Mouse (Mus musculus): Measurements from ENCODE around the gene Ccdc85b. TPM values are rescaled to one million over a fixed set of nuclear protein-coding genes. Genes with fewer than 3 reads are reported as not detected.

The Ccdc85b gene
- total and polyA plus RNA-seq, 3 experiments = 3.6 to 7.6 TPM; not detected in 1

GRCm38 (mm10) chr19:5455568-5455967 lies 2.1 kb downstream of the Ccdc85b start:
- no peak for TF ChIP-seq CHD2 (IDR thresholded peaks at IDR 0.05; ENCODE audit: low read length)
- no peak for TF ChIP-seq TAL1 (IDR thresholded peaks at IDR 0.05; ENCODE audit: low read length)
- TF ChIP-seq MYC (IDR thresholded peaks at IDR 0.05; ENCODE audit: low read depth, low read length) = no peak
- no peak for TF ChIP-seq TBP (IDR thresholded peaks at IDR 0.05; ENCODE audit: low read depth, low read length)
- no peak for TF ChIP-seq GATA1 (IDR thresholded peaks at IDR 0.05; ENCODE audit: low read depth, low read length)
- no peak for TF ChIP-seq MXI1 (IDR thresholded peaks at IDR 0.05; ENCODE audit: low read depth, low read length)
- TF ChIP-seq KAT2A (conservative IDR thresholded peaks at IDR 0.05; ENCODE audit: low read depth, low read length) = no peak
- TF ChIP-seq SMC3 (IDR thresholded peaks at IDR 0.05; ENCODE audit: low read depth, low read length) = no peak
- TF ChIP-seq RCOR1 (IDR thresholded peaks at IDR 0.05; ENCODE audit: low read depth, low read length) = no peak
- TF ChIP-seq CTCF (IDR thresholded peaks at IDR 0.05 in 2 of 3, conservative IDR thresholded peaks at IDR 0.05 in 1 of 3; ENCODE audit: control insufficient read depth in 1 of 3, insufficient read depth in 1 of 3, low read depth in 2 of 3, low read length in 3 of 3, poor library complexity in 1 of 3, severe bottlenecking in 1 of 3) = no peak
- TF ChIP-seq USF1 (IDR thresholded peaks at IDR 0.05; ENCODE audit: low read depth, low read length) = no peak
- no peak for TF ChIP-seq MYB (IDR thresholded peaks at IDR 0.05; ENCODE audit: low read depth, low read length)
- TF ChIP-seq ZNF384 (IDR thresholded peaks at IDR 0.05; ENCODE audit: low read depth, low read length) = no peak
- no peak for TF ChIP-seq E2F4 (IDR thresholded peaks at IDR 0.05; ENCODE audit: borderline replicate concordance, low read depth, low read length)
- no peak for TF ChIP-seq HCFC1 (IDR thresholded peaks at IDR 0.05; ENCODE audit: low read depth, low read length)
- no peak for TF ChIP-seq USF2 (IDR thresholded peaks at IDR 0.05; ENCODE audit: borderline replicate concordance in 1 of 2, insufficient read depth in 1 of 2, low read depth in 1 of 2, low read length in 2 of 2)
- TF ChIP-seq POLR2A (IDR thresholded peaks at IDR 0.05; ENCODE audit: control insufficient read depth in 1 of 2, insufficient read depth in 1 of 2, low read depth in 1 of 2, low read length in 2 of 2, poor library complexity in 1 of 2) = no peak
- TF ChIP-seq MAX (IDR thresholded peaks at IDR 0.05; ENCODE audit: low read length) = no peak
- Histone ChIP-seq H3K4me3 (ENCODE audit: control insufficient read depth in 1 of 2, insufficient read depth in 1 of 2, low read depth in 2 of 2, low read length in 2 of 2) (no peak overlapping the region), H3K36me3 (ENCODE audit: control insufficient read depth in 1 of 2, insufficient read depth in 2 of 2, low read length in 2 of 2) (peaks cover 0 to 5% of the 10 kb centered on the region in 2 experiments; a peak in 2 of 4 replicates), H3K27me3 (ENCODE audit: control insufficient read depth in 1 of 2, insufficient read depth in 2 of 2, low read length in 2 of 2) (no peaks in the 10 kb centered on the region), H3K9ac (ENCODE audit: control insufficient read depth, low read depth, low read length, poor library complexity, severe bottlenecking) (no peak overlapping the region), H3K9me3 (replicated peaks; ENCODE audit: insufficient read depth, low read length) (no peaks in the 10 kb centered on the region), H3K27ac (ENCODE audit: control insufficient read depth, low read depth, low read length) (no peak overlapping the region), H3K79me2 (ENCODE audit: control insufficient read depth, insufficient read depth, low read length, poor library complexity) (peaks cover 15% of the 10 kb centered on the region), H3K4me1 (ENCODE audit: control insufficient read depth in 1 of 2, insufficient read depth in 2 of 2, low read length in 2 of 2) (peaks cover 0 to 25% of the 10 kb centered on the region in 2 experiments)
- DNase-seq (ENCODE audit: low read depth, low spot score) = no peak

GRCm38 (mm10) chr19:5455037-5455436 lies 2.7 kb downstream of the Ccdc85b start:
- DNase-seq (ENCODE audit: low read depth, low spot score) = no peak
- H3K4me1 ChIP-seq (ENCODE audit: control insufficient read depth in 1 of 2, insufficient read depth in 2 of 2, low read length in 2 of 2) = peaks cover 0 to 29% of the 10 kb centered on the region in 2 experiments
- peaks cover 14% of the 10 kb centered on the region for H3K79me2 ChIP-seq (ENCODE audit: control insufficient read depth, insufficient read depth, low read length, poor library complexity)
- H3K9ac ChIP-seq (ENCODE audit: control insufficient read depth, low read depth, low read length, poor library complexity, severe bottlenecking) = no peak overlapping the region
- H3K9me3 ChIP-seq (replicated peaks; ENCODE audit: insufficient read depth, low read length) = no peaks in the 10 kb centered on the region
- TF ChIP-seq SMC3 (IDR thresholded peaks at IDR 0.05; ENCODE audit: low read depth, low read length) = no peak
- no peak for TF ChIP-seq EP300 (IDR thresholded peaks at IDR 0.05; ENCODE audit: low read depth in 1 of 2, low read length in 2 of 2)
- no peak for TF ChIP-seq NRF1 (IDR thresholded peaks at IDR 0.05; ENCODE audit: insufficient read depth, low read depth, low read length, poor library complexity, severe bottlenecking)
- TF ChIP-seq NELFE (IDR thresholded peaks at IDR 0.05; ENCODE audit: low read depth, low read length) = no peak
- TF ChIP-seq TAL1 (IDR thresholded peaks at IDR 0.05; ENCODE audit: low read length) = no peak
- no peak for TF ChIP-seq MYB (IDR thresholded peaks at IDR 0.05; ENCODE audit: low read depth, low read length)
- no peak for TF ChIP-seq USF1 (IDR thresholded peaks at IDR 0.05; ENCODE audit: low read depth, low read length)
- TF ChIP-seq RAD21 (IDR thresholded peaks at IDR 0.05; ENCODE audit: low read depth, low read length) = no peak
- no peak for TF ChIP-seq RCOR1 (IDR thresholded peaks at IDR 0.05; ENCODE audit: low read depth, low read length)
- no peak for TF ChIP-seq POLR2AphosphoS5 (IDR thresholded peaks at IDR 0.05; ENCODE audit: borderline replicate concordance, low read depth, low read length)
- TF ChIP-seq HCFC1 (IDR thresholded peaks at IDR 0.05; ENCODE audit: low read depth, low read length) = no peak
- no peak for TF ChIP-seq ELF1 (IDR thresholded peaks at IDR 0.05; ENCODE audit: low read depth, low read length)
- TF ChIP-seq JUND (IDR thresholded peaks at IDR 0.05; ENCODE audit: low read depth, low read length) = no peak
- no peak overlapping the region for H3K4me3 ChIP-seq (ENCODE audit: control insufficient read depth in 1 of 2, insufficient read depth in 1 of 2, low read depth in 2 of 2, low read length in 2 of 2)
- no peaks in the 10 kb centered on the region for H3K27me3 ChIP-seq (ENCODE audit: control insufficient read depth in 1 of 2, insufficient read depth in 2 of 2, low read length in 2 of 2)
- H3K36me3 ChIP-seq (ENCODE audit: control insufficient read depth in 1 of 2, insufficient read depth in 2 of 2, low read length in 2 of 2) = peaks cover 0 to 5% of the 10 kb centered on the region in 2 experiments; a peak in 2 of 4 replicates
- no peak overlapping the region for H3K27ac ChIP-seq (ENCODE audit: control insufficient read depth, low read depth, low read length)

All from MEL (cell line).